Mouse (Mus musculus) cerebellum, adult 9-11 months (tissue): ENCODE measurements at regions not wholly inside any gene's neighbourhood (a gene's known extent, or its start where the extent isn't known, plus 50 kb on each side); places are given as distances from the start of the nearest gene placed in this dataset.
"Not testable (repeated sequence)": the region's sequence is repeated elsewhere in the genome, so short reads cannot be mapped to it uniquely, and the experiment has no call there.

Experiments
- DNase-seq: peaks from one replicate; pipeline ENCODE4 v3.0.0; 2022

- peak; percentile 8 for DNase-seq
Measured at GRCm38 (mm10) chr10:25681243-25681642, 145.2 kb upstream of the Smlr1 start.

- no peak for DNase-seq
Measured at GRCm38 (mm10) chr10:25677889-25678288, 141.8 kb upstream of the Smlr1 start.

GRCm38 (mm10) chr10:25675368-25675767 lies 139.3 kb upstream of the Smlr1 start:
- DNase-seq = no peak

DNA sequence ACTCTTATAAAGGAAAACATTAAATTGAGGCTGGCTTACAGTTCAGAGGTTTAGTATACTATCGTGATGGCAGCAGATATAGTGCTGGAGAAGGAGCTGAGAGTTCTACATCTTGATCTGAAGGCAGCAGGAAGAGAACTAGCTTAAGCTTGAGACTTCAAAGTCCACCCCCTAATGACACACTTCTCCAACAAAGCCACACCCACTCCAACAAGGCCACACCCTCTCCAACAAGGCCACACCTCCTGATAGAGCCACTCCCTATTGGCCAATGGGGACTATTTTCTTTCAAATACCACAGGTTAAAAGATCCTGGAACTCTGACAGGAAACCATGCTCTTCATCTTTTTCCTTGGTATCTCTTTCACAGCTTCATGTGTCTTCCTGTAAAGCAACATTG lies 134.0 kb upstream of the Smlr1 start:
- no peak for DNase-seq

- DNase-seq = no peak
Measured at GRCm38 (mm10) chr10:25652742-25653563, 116.9 kb upstream of the Smlr1 start.

GRCm38 (mm10) chr10:25647740-25648139 lies 111.7 kb upstream of the Smlr1 start:
- no peak for DNase-seq

GRCm38 (mm10) chr10:25643518-25643993 lies 107.5 kb upstream of the Smlr1 start:
- DNase-seq = no peak

DNA sequence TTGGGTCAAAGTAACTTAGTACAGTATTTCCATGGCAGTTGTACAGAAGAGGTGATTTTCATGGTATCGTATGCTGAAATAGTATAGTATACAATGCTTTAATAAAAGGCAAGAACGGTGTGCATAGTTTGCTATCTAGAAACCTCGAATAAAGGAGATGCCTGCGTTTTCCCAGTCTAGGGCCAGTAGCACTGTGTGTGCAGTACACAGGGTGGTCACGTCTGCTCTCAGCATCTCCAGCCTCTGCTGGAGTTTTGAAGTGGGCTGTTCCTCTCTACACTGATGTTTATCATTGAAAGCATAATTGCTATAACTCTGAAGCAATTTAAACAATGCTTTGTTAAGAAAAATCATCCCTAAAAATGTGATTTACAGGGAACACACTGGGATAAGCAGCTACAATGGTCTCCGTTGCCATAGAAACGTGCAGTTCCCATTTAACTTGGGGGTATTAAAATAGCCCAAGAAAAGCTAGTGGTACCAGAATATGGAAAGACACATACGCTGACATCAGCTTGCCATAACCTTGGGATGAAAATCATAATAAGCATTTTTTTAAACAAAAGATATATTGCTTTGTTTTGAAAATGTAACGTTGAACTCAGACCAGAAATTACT lies 106.1 kb upstream of the Smlr1 start:
- no peak for DNase-seq

GRCm38 (mm10) chr10:25633058-25633614 lies 97.1 kb upstream of the Smlr1 start:
- no peak for DNase-seq

GRCm38 (mm10) chr10:25632306-25632705 lies 96.2 kb upstream of the Smlr1 start:
- DNase-seq = no peak

- DNase-seq = no peak
Measured at GRCm38 (mm10) chr10:25622585-25622984, 86.5 kb upstream of the Smlr1 start.

- not testable (repeated sequence) for DNase-seq
Measured at GRCm38 (mm10) chr10:25621747-25622134, 85.7 kb upstream of the Smlr1 start.

DNA sequence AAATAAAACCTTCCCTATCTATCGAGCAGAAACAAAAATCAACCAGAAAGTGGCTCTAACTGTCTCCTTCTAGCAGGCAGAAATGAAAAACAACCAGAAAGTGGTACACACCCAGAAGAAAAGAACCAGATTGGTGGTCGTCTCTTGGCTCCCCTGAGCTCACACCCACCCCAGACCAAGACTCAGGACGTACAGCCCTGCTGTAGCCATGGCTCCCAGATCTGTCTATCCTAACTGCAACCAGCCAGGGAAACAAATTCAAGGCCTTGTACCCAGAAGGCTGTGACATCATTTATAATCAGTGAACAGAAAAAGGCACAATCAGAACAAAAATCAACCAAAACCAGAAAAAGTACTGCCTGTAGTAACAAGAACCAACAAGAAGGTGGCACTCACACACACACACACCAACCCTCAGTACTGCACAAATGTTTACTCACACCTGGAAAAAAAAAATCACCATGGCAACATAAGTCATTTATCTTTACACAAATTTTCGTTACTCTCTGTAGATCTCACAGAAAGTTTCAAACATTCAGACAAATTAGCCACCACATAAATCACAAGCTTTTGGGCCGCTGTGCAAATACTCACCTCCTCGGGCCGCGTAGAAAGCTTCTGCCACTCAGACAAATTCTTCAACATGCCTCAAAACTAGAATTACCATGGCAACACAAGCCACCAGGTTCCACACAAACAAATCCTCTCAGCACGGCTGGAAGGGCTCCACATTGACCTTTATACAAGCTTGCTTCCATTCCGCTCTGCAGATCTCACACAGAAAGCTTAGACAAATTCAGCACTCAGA lies 85.1 kb upstream of the Smlr1 start:
- DNase-seq = no peak

- no peak for DNase-seq
Measured at GRCm38 (mm10) chr10:25619702-25620101, 83.6 kb upstream of the Smlr1 start.

- no peak for DNase-seq
Measured at GRCm38 (mm10) chr10:25601471-25601870, 65.4 kb upstream of the Smlr1 start.

GRCm38 (mm10) chr10:25589316-25589645 lies 53.2 kb upstream of the Smlr1 start:
- no peak for DNase-seq

DNA sequence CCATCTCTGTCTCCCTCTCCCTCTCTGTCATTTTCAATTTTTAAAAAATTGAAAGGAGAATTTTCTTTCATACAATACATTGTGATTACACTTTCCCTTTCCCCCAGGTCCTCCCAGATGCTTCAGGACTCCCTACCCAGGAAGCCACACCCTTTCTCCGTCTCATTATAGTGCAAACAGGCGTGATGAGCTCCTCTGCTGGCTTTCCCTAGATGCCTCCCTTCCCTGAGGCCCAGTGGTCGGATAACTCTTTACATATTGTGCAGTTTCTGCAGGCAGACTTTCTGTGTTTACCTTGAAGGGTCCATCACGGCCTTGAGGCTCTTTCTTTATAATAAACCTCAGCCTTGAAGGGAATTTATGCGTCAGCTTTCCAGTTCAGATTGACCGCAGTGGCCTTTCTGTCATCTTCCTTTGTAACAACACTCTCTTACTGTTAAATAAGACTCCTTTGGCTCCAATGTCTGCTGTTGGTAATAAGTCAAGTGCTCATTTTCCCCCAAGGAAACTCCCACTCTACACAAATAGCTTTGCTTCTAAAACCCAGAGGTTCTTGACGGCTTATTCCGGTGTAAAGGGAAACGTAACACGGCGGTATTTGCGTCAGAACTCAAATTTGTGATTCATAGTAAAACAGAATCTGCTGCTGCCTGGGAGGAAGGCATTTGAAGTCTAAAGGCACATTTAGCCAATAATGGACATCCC lies 52.7 kb upstream of the Smlr1 start:
- no peak for DNase-seq
